Mouse (Mus musculus): ENCODE measurements around the gene Cyp2d22.
A peak's percentile ranks its signal among the peaks of the same experiment; 100 is the strongest.
"Not testable (repeated sequence)": the region's sequence is repeated elsewhere in the genome, so short reads cannot be mapped to it uniquely, and the experiment has no call there.

Gene Cyp2d22

GRCm38 (mm10) chr15:82376393-82377138 is 3.5 kb downstream of the Cyp2d22 start:
- no peak for DNase-seq

- no peak for DNase-seq
Observed at GRCm38 (mm10) chr15:82375855-82376254, 4.2 kb downstream of the Cyp2d22 start.

- DNase-seq: no peak
Observed at GRCm38 (mm10) chr15:82374437-82374836, 5.6 kb downstream of the Cyp2d22 start.

- no peak for DNase-seq
Observed at GRCm38 (mm10) chr15:82372991-82373390, 7.1 kb downstream of the Cyp2d22 start.

GRCm38 (mm10) chr15:82372446-82372845 is 7.6 kb downstream of the Cyp2d22 start:
- no peak for DNase-seq

- no peak for DNase-seq
Observed at GRCm38 (mm10) chr15:82368851-82369250, 11.2 kb downstream of the Cyp2d22 start.

- DNase-seq: no peak
Observed at GRCm38 (mm10) chr15:82368146-82368545, 11.9 kb downstream of the Cyp2d22 start.

GRCm38 (mm10) chr15:82364561-82364960 is 15.5 kb downstream of the Cyp2d22 start:
- not testable (repeated sequence) for DNase-seq

GRCm38 (mm10) chr15:82363801-82364200 is 16.3 kb downstream of the Cyp2d22 start:
- DNase-seq: not testable (repeated sequence)

GRCm38 (mm10) chr15:82362234-82362633 is 17.8 kb downstream of the Cyp2d22 start:
- DNase-seq: no peak

GRCm38 (mm10) chr15:82361459-82362018 is 18.5 kb downstream of the Cyp2d22 start:
- peak; percentile 32 for DNase-seq

- DNase-seq: no peak
Observed at GRCm38 (mm10) chr15:82358431-82359260, 21.4 kb downstream of the Cyp2d22 start.

- peak; percentile 99 for DNase-seq
Observed at GRCm38 (mm10) chr15:82354126-82354945, 25.7 kb downstream of the Cyp2d22 start, which contains the start of gene Ndufa6. Gene Ndufa6, minus strand, starts transcription at chr15:82354322.

GRCm38 (mm10) chr15:82353745-82354113 is 26.3 kb downstream of the Cyp2d22 start:
- DNase-seq: no peak

- peak; percentile 33 for DNase-seq
Observed at GRCm38 (mm10) chr15:82353078-82353744, 26.8 kb downstream of the Cyp2d22 start.

GRCm38 (mm10) chr15:82351480-82351879 is 28.6 kb downstream of the Cyp2d22 start:
- peak; percentile 65 for DNase-seq

- DNase-seq: no peak
Observed at GRCm38 (mm10) chr15:82350349-82350748, 29.7 kb downstream of the Cyp2d22 start.

GRCm38 (mm10) chr15:82348999-82349341 is 31.1 kb downstream of the Cyp2d22 start:
- DNase-seq: no peak

GRCm38 (mm10) chr15:82348258-82348998 is 31.6 kb downstream of the Cyp2d22 start:
- no peak for DNase-seq

- DNase-seq: no peak
Observed at GRCm38 (mm10) chr15:82347852-82348251, 32.2 kb downstream of the Cyp2d22 start.

- DNase-seq: no peak
Observed at GRCm38 (mm10) chr15:82347303-82347676, 32.8 kb downstream of the Cyp2d22 start.
